ENCODE assay signal across 8 mouse cellular contexts in the genomic region with DNA sequence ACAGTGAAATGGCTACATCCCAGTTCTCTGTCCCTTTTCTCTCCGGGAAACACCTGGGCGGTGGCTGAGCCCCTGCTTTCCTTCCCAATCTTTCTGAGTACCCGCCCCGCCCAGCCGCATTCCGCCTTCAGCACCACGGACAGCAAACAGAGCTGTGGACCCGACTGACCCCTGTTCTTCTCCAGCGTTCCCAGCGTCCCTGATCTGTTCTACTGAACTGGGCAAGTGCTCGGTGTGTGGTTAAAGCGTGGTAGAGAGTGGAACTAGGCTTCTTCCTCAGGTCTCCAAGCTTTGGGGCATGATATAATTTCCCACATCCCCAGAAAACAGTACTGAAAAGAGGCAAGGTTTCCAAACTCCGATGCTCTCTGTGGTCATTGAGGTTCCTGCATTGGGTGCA. TPM values are rescaled to one million over a fixed set of nuclear protein-coding genes. Genes with fewer than 3 reads are reported as not detected.
A peak's percentile ranks its signal among the peaks of the same experiment; 100 is the strongest.
DNase-seq lines count a peak whose midpoint lies in the region; ATAC-seq and TF ChIP-seq lines count a peak whose summit lies in the region.

No protein-coding gene starts in this region.

- no peak for ATAC-seq in midbrain, embryonic 11.5 days (ENCODE audit: low FRiP score)

- no peaks in the 10 kb centered on the region for H3K9me3 ChIP-seq in limb, embryonic 10.5 days (replicated peaks)
- no peaks in the 10 kb centered on the region for H3K9me3 ChIP-seq in midbrain, embryonic 11.5 days (ENCODE audit: control insufficient read depth, low read length)

- H3K9ac ChIP-seq in midbrain, embryonic 11.5 days (ENCODE audit: low read length): peak overlapping the region; percentile 71

- H3K4me1 ChIP-seq in spleen, adult 2 months (ENCODE audit: control insufficient read depth, insufficient read depth, insufficient read length): peaks cover 5% of the 10 kb centered on the region
- H3K4me1 ChIP-seq in limb, embryonic 10.5 days: peaks cover 20% of the 10 kb centered on the region
- H3K4me1 ChIP-seq in midbrain, embryonic 11.5 days (ENCODE audit: control insufficient read depth, insufficient read depth, low read length): peaks cover 7% of the 10 kb centered on the region; the same call in 1 of the 2 replicates

- DNase-seq in spleen, adult 2 months (ENCODE audit: low read depth in 1 of 2, low spot score in 2 of 2): peak in 1 of 2 experiments; percentile 35
- no peak for DNase-seq in spleen, adult 12 weeks (ENCODE audit: low spot score)
- DNase-seq in embryo, embryonic 11.5 days (ENCODE audit: low read depth, low spot score): peak; percentile 59
- peak; percentile 72 to 83 for DNase-seq in heart, postnatal 10 days
- peak; percentile 90 for DNase-seq in limb, embryonic 10.5 days (ENCODE audit: low spot score)
- DNase-seq in midbrain, embryonic 11.5 days (ENCODE audit: low spot score, missing footprints): peak; percentile 94
- DNase-seq in thymus, postnatal 25 days: peak; percentile 45
- no peak for DNase-seq in frontal cortex, postnatal 36 days (ENCODE audit: low spot score in 2 of 2)

- no peak for TF ChIP-seq CTCF in spleen, adult 2 months (IDR thresholded peaks at IDR 0.05; ENCODE audit: extremely low read depth, insufficient read depth, insufficient read length, insufficient replicate concordance)

- intact Hi-C loops in heart, postnatal 10 days (cut with DNase I): loop anchor here (2.0 to 5.0 kb wide), 2 partner anchors 44 to 67 kb away; a partner anchor contains a TSS

- peak overlapping the region; percentile 61; the same call in 1 of the 2 replicates for H3K4me3 ChIP-seq in spleen, adult 2 months (ENCODE audit: extremely low read depth, insufficient read depth, insufficient read length)
- H3K4me3 ChIP-seq in limb, embryonic 10.5 days: peak overlapping the region; percentile 67
- H3K4me3 ChIP-seq in midbrain, embryonic 11.5 days (ENCODE audit: low read depth, low read length): peak overlapping the region; percentile 72

- no peak for TF ChIP-seq POLR2A in spleen, adult 2 months (IDR thresholded peaks at IDR 0.05; ENCODE audit: low read depth, low read length)

- H3K36me3 ChIP-seq in spleen, adult 2 months (ENCODE audit: control insufficient read depth, insufficient read depth, low read length): no peaks in the 10 kb centered on the region
- no peaks in the 10 kb centered on the region for H3K36me3 ChIP-seq in limb, embryonic 10.5 days
- no peaks in the 10 kb centered on the region for H3K36me3 ChIP-seq in midbrain, embryonic 11.5 days (ENCODE audit: control insufficient read depth, insufficient read depth, low read length)

- WGBS in spleen, adult 2 months: 5% methylated on average over 13 of the region's 13 CpGs
- 1% methylated on average over 13 of the region's 13 CpGs for WGBS in limb, embryonic 10.5 days
- under 1% methylated on average over 13 of the region's 13 CpGs for WGBS in midbrain, embryonic 11.5 days

- H3K27me3 ChIP-seq in spleen, adult 2 months (ENCODE audit: control insufficient read depth, insufficient read depth, low read length): peaks cover 7% of the 10 kb centered on the region
- peaks cover 35% of the 10 kb centered on the region for H3K27me3 ChIP-seq in limb, embryonic 10.5 days (ENCODE audit: low read depth, poor library complexity, severe bottlenecking)
- no peaks in the 10 kb centered on the region for H3K27me3 ChIP-seq in midbrain, embryonic 11.5 days (ENCODE audit: control insufficient read depth, insufficient read depth, low read length)

- H3K4me2 ChIP-seq in midbrain, embryonic 11.5 days: peak overlapping the region; percentile 98

- H3K27ac ChIP-seq in spleen, adult 2 months (ENCODE audit: insufficient read depth, low read length): no peak overlapping the region
- H3K27ac ChIP-seq in limb, embryonic 10.5 days: no peak overlapping the region
- no peak overlapping the region for H3K27ac ChIP-seq in midbrain, embryonic 11.5 days (ENCODE audit: low read depth, low read length)

RNA-seq across cellular contexts. Expression of a gene that starts 0.8 kb away (rescaled TPM):
- polyA plus RNA-seq in spleen, adult 2 months (2012; rRNA removed): 2.7 and 3.3 TPM in 2 replicates
- under 1 TPM; 0.19 to 0.60 TPM for total RNA-seq in heart, postnatal 10 days (2021)
- 1.3 and 1.6 TPM in 2 replicates for polyA plus RNA-seq in limb, embryonic 10.5 days (2016; fragmentation: Nextera tagmentation; extraction: Ambion mirVana)
- 4.5 and 4.7 TPM in 2 replicates for polyA plus RNA-seq in midbrain, embryonic 11.5 days (2014; fragmentation: Nextera tagmentation; extraction: Ambion mirVana)

RNA-seq across cellular contexts. Expression of a gene that starts 5.4 kb away (rescaled TPM):
- polyA plus RNA-seq in spleen, adult 2 months (2012; rRNA removed): 66.6 and 72.2 TPM in 2 replicates
- 10 to 100 TPM; 26.6 to 26.7 TPM for total RNA-seq in heart, postnatal 10 days (2021)
- 40.1 and 44.8 TPM in 2 replicates for polyA plus RNA-seq in limb, embryonic 10.5 days (2016; fragmentation: Nextera tagmentation; extraction: Ambion mirVana)
- 24.1 and 29.5 TPM in 2 replicates for polyA plus RNA-seq in midbrain, embryonic 11.5 days (2014; fragmentation: Nextera tagmentation; extraction: Ambion mirVana)

RNA-seq across cellular contexts. Expression of a gene that starts 18.1 kb away (rescaled TPM):
- polyA plus RNA-seq in spleen, adult 2 months (2012; rRNA removed): 120 and 134 TPM in 2 replicates
- total RNA-seq in heart, postnatal 10 days (2021): 10 to 100 TPM; 49.4 to 49.6 TPM
- polyA plus RNA-seq in limb, embryonic 10.5 days (2016; fragmentation: Nextera tagmentation; extraction: Ambion mirVana): 115 and 119 TPM in 2 replicates
- polyA plus RNA-seq in midbrain, embryonic 11.5 days (2014; fragmentation: Nextera tagmentation; extraction: Ambion mirVana): 74.4 and 77.2 TPM in 2 replicates

RNA-seq across cellular contexts. Expression of a gene that starts 23.3 kb away (rescaled TPM):
- polyA plus RNA-seq in spleen, adult 2 months (2012; rRNA removed): 10.0 and 10.2 TPM in 2 replicates
- not detected for total RNA-seq in heart, postnatal 10 days (2021)
- 3.6 and 4.4 TPM in 2 replicates for polyA plus RNA-seq in limb, embryonic 10.5 days (2016; fragmentation: Nextera tagmentation; extraction: Ambion mirVana)
- 1.7 and 2.2 TPM in 2 replicates for polyA plus RNA-seq in midbrain, embryonic 11.5 days (2014; fragmentation: Nextera tagmentation; extraction: Ambion mirVana)

RNA-seq across cellular contexts. Expression of a gene that starts 23.7 kb away (rescaled TPM):
- 104 and 115 TPM in 2 replicates for polyA plus RNA-seq in spleen, adult 2 months (2012; rRNA removed)
- total RNA-seq in heart, postnatal 10 days (2021): 1 to 10 TPM; 7.9 to 8.3 TPM
- 32.2 and 35.0 TPM in 2 replicates for polyA plus RNA-seq in limb, embryonic 10.5 days (2016; fragmentation: Nextera tagmentation; extraction: Ambion mirVana)
- 16.5 and 20.2 TPM in 2 replicates for polyA plus RNA-seq in midbrain, embryonic 11.5 days (2014; fragmentation: Nextera tagmentation; extraction: Ambion mirVana)

Comparison
In these comparisons a context has a peak if more than half of its experiments do, and no peak if none do; other contexts are left out.
1. DNase-seq: peak in embryo, embryonic 11.5 days (single experiment), heart, postnatal 10 days (2 of 2), limb, embryonic 10.5 days (single experiment), midbrain, embryonic 11.5 days (single experiment) and thymus, postnatal 25 days (single experiment); none in spleen, adult 12 weeks (single experiment) and frontal cortex, postnatal 36 days (0 of 2).
2. Peak in every context shown above with its lines, with median percentiles within 50 percentile points of each other: H3K4me3 ChIP-seq.